Mouse (Mus musculus): ENCODE data around the gene Tmem169. TPM values are rescaled to one million over a fixed set of nuclear protein-coding genes. Genes with fewer than 3 reads are reported as not detected.

Tmem169 gene
- polyA plus RNA-seq, 1 experiment from 2014 or later = 0.10 TPM

GRCm38 (mm10) chr1:72263099-72263498 lies 21.1 kb upstream of the Tmem169 start:
- DNase-seq (ENCODE audit: low spot score) = no peak
- Histone ChIP-seq H3K27me3 (replicated peaks; ENCODE audit: insufficient read depth, low read length) (no peaks in the 10 kb centered on the region), H3K4me3 (ENCODE audit: low read depth, low read length) (no peak overlapping the region), H3K9me3 (ENCODE audit: low read length) (no peaks in the 10 kb centered on the region), H3K9ac (replicated peaks; ENCODE audit: low read depth) (no peak overlapping the region), H3K4me2 (replicated peaks; ENCODE audit: low read depth, low read length) (no peak overlapping the region), H3K27ac (ENCODE audit: low read length) (no peak overlapping the region), H3K36me3 (ENCODE audit: insufficient read depth, low read length) (no peaks in the 10 kb centered on the region), H3K4me1 (ENCODE audit: insufficient read depth, low read depth, low read length) (no peaks in the 10 kb centered on the region)
- WGBS = 79% methylated on average over 3 of the region's 3 CpGs
- ATAC-seq = no peak
- TF ChIP-seq EP300 (IDR thresholded peaks at IDR 0.05) (no peak), CTCF (IDR thresholded peaks at IDR 0.05) (no peak)

GRCm38 (mm10) chr1:72278085-72278484 lies 6.1 kb upstream of the Tmem169 start:
- DNase-seq (ENCODE audit: low spot score) = no peak
- H3K9ac ChIP-seq (replicated peaks; ENCODE audit: low read depth) = no peak overlapping the region

GRCm38 (mm10) chr1:72282604-72283003 lies 1.6 kb upstream of the Tmem169 start:
- Histone ChIP-seq H3K4me3 (ENCODE audit: low read depth, low read length) (no peak overlapping the region), H3K36me3 (ENCODE audit: insufficient read depth, low read length) (no peaks in the 10 kb centered on the region), H3K4me2 (replicated peaks; ENCODE audit: low read depth, low read length) (no peak overlapping the region), H3K9me3 (ENCODE audit: low read length) (no peaks in the 10 kb centered on the region), H3K9ac (replicated peaks; ENCODE audit: low read depth) (no peak overlapping the region), H3K4me1 (ENCODE audit: insufficient read depth, low read depth, low read length) (no peaks in the 10 kb centered on the region), H3K27me3 (replicated peaks; ENCODE audit: insufficient read depth, low read length) (0 out of 2 replicates have a peak, but pooled peaks cover 3% of the 10 kb centered on the region), H3K27ac (ENCODE audit: low read length) (no peak overlapping the region)
- TF ChIP-seq EP300 (IDR thresholded peaks at IDR 0.05) (no peak), CTCF (IDR thresholded peaks at IDR 0.05) (no peak)
- ATAC-seq (no peak), DNase-seq (ENCODE audit: low spot score) (no peak)
- WGBS = 47% methylated on average over 1 of the region's 1 CpGs

More at GRCm38 (mm10) chr1:72278085-72278484, 6.1 kb upstream of the Tmem169 start:
- Histone ChIP-seq H3K27ac (ENCODE audit: low read length) (no peak overlapping the region), H3K4me1 (ENCODE audit: insufficient read depth, low read depth, low read length) (no peaks in the 10 kb centered on the region), H3K9me3 (ENCODE audit: low read length) (no peaks in the 10 kb centered on the region), H3K27me3 (replicated peaks; ENCODE audit: insufficient read depth, low read length) (no peaks in the 10 kb centered on the region), H3K4me2 (replicated peaks; ENCODE audit: low read depth, low read length) (no peak overlapping the region), H3K36me3 (ENCODE audit: insufficient read depth, low read length) (no peaks in the 10 kb centered on the region), H3K4me3 (ENCODE audit: low read depth, low read length) (no peak overlapping the region)
- ATAC-seq = no peak
- 81% methylated on average over 3 of the region's 3 CpGs for WGBS
- TF ChIP-seq CTCF (IDR thresholded peaks at IDR 0.05) = no peak
- TF ChIP-seq EP300 (IDR thresholded peaks at IDR 0.05) = no peak

- H3K4me1 ChIP-seq (ENCODE audit: insufficient read depth, low read depth, low read length) = no peaks in the 10 kb centered on the region
- ATAC-seq (no peak), DNase-seq (ENCODE audit: low spot score) (no peak)
- H3K27ac ChIP-seq (ENCODE audit: low read length) = no peak overlapping the region
- WGBS = 8% methylated on average over 5 of the region's 5 CpGs
- H3K9ac ChIP-seq (replicated peaks; ENCODE audit: low read depth) = no peak overlapping the region
- 0 out of 2 replicates have a peak, but pooled peaks cover 3% of the 10 kb centered on the region for H3K27me3 ChIP-seq (replicated peaks; ENCODE audit: insufficient read depth, low read length)
- H3K4me2 ChIP-seq (replicated peaks; ENCODE audit: low read depth, low read length) = peak overlapping the region; percentile 92; the same call in 1 of the 2 replicates
- TF ChIP-seq EP300 (IDR thresholded peaks at IDR 0.05) (no peak), CTCF (IDR thresholded peaks at IDR 0.05) (no peak)
- H3K9me3 ChIP-seq (ENCODE audit: low read length) = no peaks in the 10 kb centered on the region
- no peak overlapping the region for H3K4me3 ChIP-seq (ENCODE audit: low read depth, low read length)
- no peaks in the 10 kb centered on the region for H3K36me3 ChIP-seq (ENCODE audit: insufficient read depth, low read length)
Measured at GRCm38 (mm10) chr1:72284539-72284938, 370 bp downstream of the Tmem169 start.

GRCm38 (mm10) chr1:72286904-72287303 lies 2.7 kb downstream of the Tmem169 start:
- no peaks in the 10 kb centered on the region for H3K9me3 ChIP-seq (ENCODE audit: low read length)
- no peaks in the 10 kb centered on the region for H3K4me1 ChIP-seq (ENCODE audit: insufficient read depth, low read depth, low read length)
- no peaks in the 10 kb centered on the region for H3K36me3 ChIP-seq (ENCODE audit: insufficient read depth, low read length)
- ATAC-seq (no peak), DNase-seq (ENCODE audit: low spot score) (no peak)
- no peak overlapping the region for H3K27ac ChIP-seq (ENCODE audit: low read length)
- TF ChIP-seq EP300 (IDR thresholded peaks at IDR 0.05) (no peak), CTCF (IDR thresholded peaks at IDR 0.05) (no peak)
- H3K4me2 ChIP-seq (replicated peaks; ENCODE audit: low read depth, low read length) = no peak overlapping the region
- H3K4me3 ChIP-seq (ENCODE audit: low read depth, low read length) = no peak overlapping the region
- WGBS = 30% methylated on average over 5 of the region's 5 CpGs
- no peak overlapping the region for H3K9ac ChIP-seq (replicated peaks; ENCODE audit: low read depth)
- H3K27me3 ChIP-seq (replicated peaks; ENCODE audit: insufficient read depth, low read length) = 0 out of 2 replicates have a peak, but pooled peaks cover 3% of the 10 kb centered on the region

GRCm38 (mm10) chr1:72287893-72288292 lies 3.7 kb downstream of the Tmem169 start:
- Histone ChIP-seq H3K9me3 (ENCODE audit: low read length) (no peaks in the 10 kb centered on the region), H3K27ac (ENCODE audit: low read length) (no peak overlapping the region), H3K27me3 (replicated peaks; ENCODE audit: insufficient read depth, low read length) (0 out of 2 replicates have a peak, but pooled peaks cover 3% of the 10 kb centered on the region), H3K4me2 (replicated peaks; ENCODE audit: low read depth, low read length) (no peak overlapping the region), H3K36me3 (ENCODE audit: insufficient read depth, low read length) (no peaks in the 10 kb centered on the region), H3K4me1 (ENCODE audit: insufficient read depth, low read depth, low read length) (no peaks in the 10 kb centered on the region), H3K4me3 (ENCODE audit: low read depth, low read length) (no peak overlapping the region), H3K9ac (replicated peaks; ENCODE audit: low read depth) (no peak overlapping the region)
- 73% methylated on average over 4 of the region's 4 CpGs for WGBS
- TF ChIP-seq CTCF (IDR thresholded peaks at IDR 0.05) (no peak), EP300 (IDR thresholded peaks at IDR 0.05) (no peak)
- no peak for DNase-seq (ENCODE audit: low spot score)
- ATAC-seq = no peak
